Mouse (Mus musculus): ENCODE data around the gene Zfp704. TPM values are rescaled to one million over a fixed set of nuclear protein-coding genes. Genes with fewer than 3 reads are reported as not detected.

The Zfp704 gene
- polyA plus RNA-seq, 1 experiment, result 1.7 TPM

GRCm38 (mm10) chr3:9520051-9520727 lies 89.7 kb downstream of the Zfp704 start:
- no peak overlapping the region for H3ac ChIP-seq (ENCODE audit: control insufficient read depth, insufficient read length, low read depth)
- H3K27me3 ChIP-seq (ENCODE audit: control insufficient read depth, insufficient read depth, insufficient read length), result no peaks in the 10 kb centered on the region
- H3K36me3 ChIP-seq (ENCODE audit: control insufficient read depth, insufficient read depth), result no peaks in the 10 kb centered on the region
- H3K4me3 ChIP-seq (ENCODE audit: insufficient read depth, poor library complexity, severe bottlenecking), result no peak overlapping the region
- no peaks in the 10 kb centered on the region for H3K79me3 ChIP-seq (ENCODE audit: low read depth)
- no peaks in the 10 kb centered on the region for H3K79me2 ChIP-seq (ENCODE audit: control insufficient read depth, insufficient read depth)
- TF ChIP-seq MYOG (IDR thresholded peaks at IDR 0.05; ENCODE audit: control insufficient read depth, extremely low read depth, insufficient read length) (no peak), MAX (IDR thresholded peaks at IDR 0.05) (no peak), FOSL1 (IDR thresholded peaks at IDR 0.05; ENCODE audit: insufficient read depth, low read length, poor library complexity, severe bottlenecking) (no peak), USF1 (IDR thresholded peaks at IDR 0.05; ENCODE audit: low read depth) (no peak), CEBPB (IDR thresholded peaks at IDR 0.05; ENCODE audit: low read depth) (no peak), MYOD1 (IDR thresholded peaks at IDR 0.05; ENCODE audit: control insufficient read depth, insufficient read length, low read depth) (no peak), CTCF (IDR thresholded peaks at IDR 0.05; ENCODE audit: control insufficient read depth, insufficient read depth, insufficient read length) (no peak)

GRCm38 (mm10) chr3:9519491-9519890 lies 90.4 kb downstream of the Zfp704 start:
- Histone ChIP-seq H3K36me3 (ENCODE audit: control insufficient read depth, insufficient read depth) (no peaks in the 10 kb centered on the region), H3K4me3 (ENCODE audit: insufficient read depth, poor library complexity, severe bottlenecking) (no peak overlapping the region), H3ac (ENCODE audit: control insufficient read depth, insufficient read length, low read depth) (no peak overlapping the region), H3K79me2 (ENCODE audit: control insufficient read depth, insufficient read depth) (no peaks in the 10 kb centered on the region), H3K79me3 (ENCODE audit: low read depth) (no peaks in the 10 kb centered on the region), H3K27me3 (ENCODE audit: control insufficient read depth, insufficient read depth, insufficient read length) (no peaks in the 10 kb centered on the region)
- TF ChIP-seq FOSL1 (IDR thresholded peaks at IDR 0.05; ENCODE audit: insufficient read depth, low read length, poor library complexity, severe bottlenecking) (no peak), CEBPB (IDR thresholded peaks at IDR 0.05; ENCODE audit: low read depth) (no peak), CTCF (IDR thresholded peaks at IDR 0.05; ENCODE audit: control insufficient read depth, insufficient read depth, insufficient read length) (no peak), MAX (IDR thresholded peaks at IDR 0.05) (no peak), MYOG (IDR thresholded peaks at IDR 0.05; ENCODE audit: control insufficient read depth, extremely low read depth, insufficient read length) (no peak), USF1 (IDR thresholded peaks at IDR 0.05; ENCODE audit: low read depth) (no peak), MYOD1 (IDR thresholded peaks at IDR 0.05; ENCODE audit: control insufficient read depth, insufficient read length, low read depth) (no peak)

GRCm38 (mm10) chr3:9518936-9519335 lies 90.9 kb downstream of the Zfp704 start:
- Histone ChIP-seq H3K36me3 (ENCODE audit: control insufficient read depth, insufficient read depth) (no peaks in the 10 kb centered on the region), H3K4me3 (ENCODE audit: insufficient read depth, poor library complexity, severe bottlenecking) (no peak overlapping the region), H3K79me3 (ENCODE audit: low read depth) (no peaks in the 10 kb centered on the region), H3ac (ENCODE audit: control insufficient read depth, insufficient read length, low read depth) (no peak overlapping the region), H3K79me2 (ENCODE audit: control insufficient read depth, insufficient read depth) (no peaks in the 10 kb centered on the region), H3K27me3 (ENCODE audit: control insufficient read depth, insufficient read depth, insufficient read length) (no peaks in the 10 kb centered on the region)
- no peak for TF ChIP-seq FOSL1 (IDR thresholded peaks at IDR 0.05; ENCODE audit: insufficient read depth, low read length, poor library complexity, severe bottlenecking)

GRCm38 (mm10) chr3:9516119-9516855 lies 93.6 kb downstream of the Zfp704 start:
- no peaks in the 10 kb centered on the region for H3K36me3 ChIP-seq (ENCODE audit: control insufficient read depth, insufficient read depth)
- no peaks in the 10 kb centered on the region for H3K79me2 ChIP-seq (ENCODE audit: control insufficient read depth, insufficient read depth)
- H3K79me3 ChIP-seq (ENCODE audit: low read depth), result no peaks in the 10 kb centered on the region
- TF ChIP-seq MYOD1 (IDR thresholded peaks at IDR 0.05; ENCODE audit: control insufficient read depth, insufficient read length, low read depth), result no peak
- no peak overlapping the region for H3ac ChIP-seq (ENCODE audit: control insufficient read depth, insufficient read length, low read depth)
- no peak overlapping the region for H3K4me3 ChIP-seq (ENCODE audit: insufficient read depth, poor library complexity, severe bottlenecking)
- H3K27me3 ChIP-seq (ENCODE audit: control insufficient read depth, insufficient read depth, insufficient read length), result no peaks in the 10 kb centered on the region

- no peak overlapping the region for H3K4me3 ChIP-seq (ENCODE audit: insufficient read depth, poor library complexity, severe bottlenecking)
- no peaks in the 10 kb centered on the region for H3K27me3 ChIP-seq (ENCODE audit: control insufficient read depth, insufficient read depth, insufficient read length)
- no peaks in the 10 kb centered on the region for H3K79me2 ChIP-seq (ENCODE audit: control insufficient read depth, insufficient read depth)
- H3K36me3 ChIP-seq (ENCODE audit: control insufficient read depth, insufficient read depth), result no peaks in the 10 kb centered on the region
- no peak for TF ChIP-seq FOSL1 (IDR thresholded peaks at IDR 0.05; ENCODE audit: insufficient read depth, low read length, poor library complexity, severe bottlenecking)
- TF ChIP-seq MYOG (IDR thresholded peaks at IDR 0.05; ENCODE audit: control insufficient read depth, extremely low read depth, insufficient read length), result no peak
- TF ChIP-seq CEBPB (IDR thresholded peaks at IDR 0.05; ENCODE audit: low read depth), result no peak
- no peak for TF ChIP-seq USF1 (IDR thresholded peaks at IDR 0.05; ENCODE audit: low read depth)
- TF ChIP-seq MYOD1 (IDR thresholded peaks at IDR 0.05; ENCODE audit: control insufficient read depth, insufficient read length, low read depth), result no peak
- no peak for TF ChIP-seq CTCF (IDR thresholded peaks at IDR 0.05; ENCODE audit: control insufficient read depth, insufficient read depth, insufficient read length)
- TF ChIP-seq MAX (IDR thresholded peaks at IDR 0.05), result no peak
- H3ac ChIP-seq (ENCODE audit: control insufficient read depth, insufficient read length, low read depth), result no peak overlapping the region
- H3K79me3 ChIP-seq (ENCODE audit: low read depth), result no peaks in the 10 kb centered on the region
Observed at GRCm38 (mm10) chr3:9515527-9515926, 94.4 kb downstream of the Zfp704 start.

GRCm38 (mm10) chr3:9513703-9514110 lies 96.2 kb downstream of the Zfp704 start:
- Histone ChIP-seq H3K79me3 (ENCODE audit: low read depth) (no peaks in the 10 kb centered on the region), H3K27me3 (ENCODE audit: control insufficient read depth, insufficient read depth, insufficient read length) (no peaks in the 10 kb centered on the region), H3K4me3 (ENCODE audit: insufficient read depth, poor library complexity, severe bottlenecking) (no peak overlapping the region), H3K36me3 (ENCODE audit: control insufficient read depth, insufficient read depth) (no peaks in the 10 kb centered on the region), H3ac (ENCODE audit: control insufficient read depth, insufficient read length, low read depth) (no peak overlapping the region), H3K79me2 (ENCODE audit: control insufficient read depth, insufficient read depth) (no peaks in the 10 kb centered on the region)
- TF ChIP-seq USF1 (IDR thresholded peaks at IDR 0.05; ENCODE audit: low read depth) (no peak), FOSL1 (IDR thresholded peaks at IDR 0.05; ENCODE audit: insufficient read depth, low read length, poor library complexity, severe bottlenecking) (no peak), MYOD1 (IDR thresholded peaks at IDR 0.05; ENCODE audit: control insufficient read depth, insufficient read length, low read depth) (no peak), CEBPB (IDR thresholded peaks at IDR 0.05; ENCODE audit: low read depth) (no peak), MYOG (IDR thresholded peaks at IDR 0.05; ENCODE audit: control insufficient read depth, extremely low read depth, insufficient read length) (no peak), MAX (IDR thresholded peaks at IDR 0.05) (no peak), CTCF (IDR thresholded peaks at IDR 0.05; ENCODE audit: control insufficient read depth, insufficient read depth, insufficient read length) (no peak)

All from C2C12 (cell line).